Mouse (Mus musculus) cerebellum, postnatal 25 days (tissue): ENCODE data around the gene Faap20.

Experiments used
- DNase-seq, 2 experiments: peaks; one replicate each; pipeline ENCODE4 v3.0.0; 2021; ENCODE audit warnings: mixed read lengths in 2 of 2

Gene Faap20

DNA sequence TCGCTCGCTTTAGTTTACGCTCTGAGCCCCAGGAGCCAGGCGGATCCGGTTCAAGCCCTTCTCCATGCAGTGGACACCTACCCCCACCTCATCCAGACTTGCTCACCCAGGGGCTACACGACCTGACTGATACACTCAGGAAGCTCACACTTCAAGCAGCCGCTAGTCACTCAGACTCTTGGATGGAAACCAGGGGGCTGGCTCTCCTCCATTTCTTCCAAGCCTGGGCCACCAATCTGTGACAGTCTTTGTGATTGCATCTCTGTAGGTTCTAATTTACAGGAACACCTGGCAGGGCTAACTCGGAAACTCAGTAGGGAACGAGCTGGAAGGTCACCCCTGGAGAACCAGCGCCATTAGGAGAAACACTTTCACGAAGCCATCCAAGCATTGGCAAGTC, 38.1 kb downstream of the Faap20 start:
- peak; percentile 71 to 78 for DNase-seq

DNA sequence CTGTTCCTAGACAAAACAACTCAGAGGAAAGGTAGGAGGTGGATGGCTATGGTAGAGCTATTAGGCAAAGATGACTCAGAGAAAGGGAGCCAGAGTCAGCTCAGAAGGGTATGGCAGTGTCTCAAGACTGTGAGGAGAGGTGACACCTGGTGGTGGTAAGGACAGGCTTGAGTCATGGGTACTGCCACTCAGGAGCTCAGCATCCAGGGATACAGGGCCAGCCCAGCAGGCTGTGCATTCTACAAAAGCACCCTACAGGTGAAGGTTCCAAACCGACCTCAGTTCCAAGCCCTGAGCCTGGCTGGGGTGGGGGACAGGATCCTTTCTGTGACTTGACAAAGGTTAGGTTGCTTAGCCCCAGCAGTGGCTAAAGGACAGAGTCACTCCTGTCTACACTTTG, 39.0 kb downstream of the Faap20 start:
- peak; percentile 56 to 59 for DNase-seq

DNA sequence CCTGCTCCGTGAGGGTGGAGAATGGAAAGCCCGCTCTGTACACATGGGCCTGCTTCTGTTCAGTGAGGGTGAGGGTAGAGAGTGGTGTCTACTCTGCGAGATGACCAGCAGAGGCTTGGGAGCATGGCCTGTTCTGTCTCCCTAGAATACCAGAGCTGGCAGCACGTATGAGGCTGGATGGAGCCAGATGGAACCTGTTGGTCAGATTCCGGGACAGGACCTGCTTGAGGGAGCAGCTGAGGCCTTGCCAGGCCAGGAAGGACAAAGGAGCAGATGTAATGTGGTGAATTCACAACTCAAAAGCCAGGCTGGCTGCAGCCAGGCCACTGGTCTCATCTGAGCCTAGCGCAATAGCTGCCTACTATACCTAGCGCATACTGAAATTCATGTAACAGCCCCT, 40.4 kb downstream of the Faap20 start:
- DNase-seq = peak; percentile 85 to 86

DNA sequence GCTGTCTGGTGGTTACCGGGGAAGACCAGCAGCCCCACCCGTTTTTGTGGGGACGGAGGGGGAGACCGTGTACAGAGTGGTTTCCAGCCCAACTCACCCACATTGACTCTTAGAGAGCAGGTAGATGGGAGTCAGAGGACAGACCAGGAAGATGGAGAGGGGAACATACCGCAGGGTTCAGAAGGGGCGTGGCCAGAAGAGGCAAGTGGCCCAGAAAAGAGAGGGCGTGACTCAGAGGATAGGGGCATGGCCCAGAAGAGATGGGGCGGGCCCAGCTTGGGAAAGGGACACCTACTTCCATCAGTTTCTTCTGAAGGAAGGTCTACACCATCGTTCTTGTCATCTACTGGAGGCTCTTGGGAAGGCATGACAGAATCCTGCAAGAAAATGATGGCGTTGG, 43.3 kb downstream of the Faap20 start:
- no peak for DNase-seq

DNA sequence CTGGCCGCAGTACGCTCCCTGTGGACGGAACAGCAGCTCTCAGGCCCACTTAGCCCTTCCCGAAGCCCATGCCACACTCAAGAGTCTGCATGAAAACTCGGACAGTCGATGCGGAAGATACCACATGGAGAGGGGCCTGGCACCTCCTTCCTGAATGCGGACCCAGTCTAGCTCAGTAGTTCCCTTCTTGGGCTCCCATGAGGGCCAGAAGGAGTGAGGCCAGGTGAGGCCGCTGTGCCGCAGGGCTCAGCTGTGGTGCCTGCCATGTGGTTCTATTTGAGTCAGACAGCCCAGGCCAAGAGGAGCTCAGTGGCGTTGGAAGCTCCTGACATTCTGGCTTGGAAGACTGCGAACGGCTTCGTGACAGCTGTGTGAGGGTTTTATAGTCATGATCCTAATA, 44.8 kb downstream of the Faap20 start:
- peak; percentile 62 to 65 for DNase-seq

DNA sequence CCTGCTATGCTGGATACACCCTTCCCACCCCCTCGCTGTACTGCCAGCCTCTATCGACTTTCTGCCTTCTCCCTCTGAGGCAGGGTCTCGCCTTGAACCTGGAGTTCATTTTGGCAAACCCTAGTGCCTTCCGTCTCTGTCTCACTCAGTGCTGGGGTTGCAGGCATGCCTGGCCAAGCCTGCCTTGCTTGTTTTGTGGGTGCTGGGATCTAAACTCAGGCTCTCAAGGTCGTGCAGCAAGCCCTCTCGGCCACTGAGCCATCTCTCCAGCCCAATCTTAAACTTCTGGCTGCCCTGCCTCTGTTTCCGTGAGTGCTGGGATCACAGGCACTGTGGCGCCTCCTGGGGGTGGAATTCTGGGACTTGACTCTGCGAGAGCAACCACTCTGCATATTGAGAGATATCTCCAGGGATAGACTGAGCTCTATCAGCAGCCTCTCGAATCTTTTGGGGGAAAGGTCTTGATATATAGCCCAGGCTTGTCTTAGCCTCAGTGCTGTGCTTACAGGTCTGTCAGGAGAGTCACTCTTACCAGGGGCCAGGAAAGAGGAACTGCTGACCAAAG, 45.5 kb downstream of the Faap20 start:
- DNase-seq = peak; percentile 62 to 67

DNA sequence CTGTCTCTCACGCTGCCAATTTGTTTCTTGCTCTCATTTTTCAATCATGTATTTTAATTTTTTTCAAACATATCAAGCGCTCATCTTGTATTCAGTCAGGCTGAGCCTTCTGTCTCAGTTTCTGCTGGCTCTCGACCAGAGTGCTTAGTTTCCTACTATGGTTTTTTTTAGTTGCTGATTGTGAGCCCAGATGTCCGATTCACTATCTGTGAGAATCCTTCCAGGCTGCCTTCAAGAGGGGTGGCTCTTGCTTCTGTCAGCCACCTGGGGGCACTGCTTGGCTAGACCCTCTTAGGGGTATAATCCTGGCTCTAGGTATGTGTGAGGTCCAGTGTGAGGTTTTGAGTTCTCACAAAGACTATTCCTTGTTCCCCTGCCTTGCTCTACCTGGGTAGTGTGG, 46.4 kb downstream of the Faap20 start:
- peak; percentile 67 to 77 for DNase-seq

DNA sequence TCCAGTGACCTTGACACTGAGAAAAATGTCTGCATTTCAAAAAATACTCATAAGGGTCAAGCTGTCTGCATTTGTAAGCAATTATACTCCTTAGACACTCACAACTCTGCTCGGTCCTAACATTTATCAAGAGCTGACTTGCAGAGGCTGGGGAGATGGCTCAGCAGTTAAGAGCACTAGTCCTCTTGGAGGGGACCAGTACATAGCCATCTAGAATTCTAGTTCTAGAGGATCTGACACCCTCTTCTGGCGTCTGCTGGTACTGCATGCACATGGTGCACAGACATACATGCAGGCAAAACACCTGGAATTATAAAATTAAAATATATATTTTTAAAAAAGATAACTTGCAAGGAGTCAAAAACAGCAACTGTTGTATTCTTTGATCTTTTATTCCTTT, 47.5 kb downstream of the Faap20 start:
- peak; percentile 70 to 82 for DNase-seq

DNA sequence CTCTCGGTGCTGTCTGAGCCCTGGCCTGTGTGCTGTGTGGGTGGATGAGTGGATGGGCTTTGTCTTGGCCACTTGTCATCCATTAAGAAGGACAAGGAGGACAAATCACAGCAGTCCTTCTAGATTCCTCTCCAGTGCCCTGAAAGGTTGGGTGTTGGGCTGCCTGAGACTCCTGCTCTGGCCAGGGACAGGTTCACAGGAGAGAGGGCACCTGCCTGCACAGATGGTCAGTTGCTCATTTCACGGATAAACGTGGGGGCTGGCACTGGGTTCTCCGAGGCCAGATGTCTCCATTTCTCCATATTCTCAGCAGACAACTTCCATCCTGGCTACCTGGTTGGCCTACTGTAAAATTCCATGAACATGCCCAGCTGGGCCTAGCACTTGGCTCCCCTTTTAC, 49.2 kb downstream of the Faap20 start:
- DNase-seq = peak; percentile 86 to 89

DNA sequence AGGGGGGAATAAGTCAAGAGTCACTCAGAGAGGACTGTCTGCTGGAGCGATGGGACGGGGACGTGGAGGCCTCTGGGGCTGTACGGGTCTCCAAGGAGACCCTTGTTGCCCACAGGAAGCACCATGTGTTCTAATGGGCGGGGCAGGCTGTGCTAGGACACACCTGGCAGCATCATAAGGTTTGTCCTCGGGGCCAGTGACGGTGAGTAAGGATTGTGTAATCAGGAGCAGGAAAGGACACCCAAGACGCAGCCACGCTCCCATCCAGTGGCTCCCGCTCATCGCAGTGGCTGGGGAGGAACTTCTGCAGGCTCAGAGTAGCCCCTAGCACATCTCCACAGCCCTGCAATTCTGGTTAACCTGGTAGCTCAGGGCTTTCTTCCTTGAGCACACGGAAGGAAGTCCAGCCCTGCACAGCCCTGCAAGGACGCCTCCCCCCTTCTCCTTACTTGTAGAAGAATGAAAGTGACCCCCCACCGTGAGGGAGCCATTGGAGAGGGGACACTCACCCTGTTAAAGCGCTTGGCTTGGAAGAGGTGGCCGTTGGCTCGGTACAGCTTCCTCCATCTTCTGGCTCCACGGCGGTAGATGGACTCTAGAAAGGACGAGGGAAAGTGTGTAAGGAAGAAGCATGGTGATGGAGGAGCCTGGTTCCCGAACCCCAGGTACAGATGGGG, 51.0 kb downstream of the Faap20 start:
- DNase-seq = peak in 1 of 2 experiments; percentile 57

DNA sequence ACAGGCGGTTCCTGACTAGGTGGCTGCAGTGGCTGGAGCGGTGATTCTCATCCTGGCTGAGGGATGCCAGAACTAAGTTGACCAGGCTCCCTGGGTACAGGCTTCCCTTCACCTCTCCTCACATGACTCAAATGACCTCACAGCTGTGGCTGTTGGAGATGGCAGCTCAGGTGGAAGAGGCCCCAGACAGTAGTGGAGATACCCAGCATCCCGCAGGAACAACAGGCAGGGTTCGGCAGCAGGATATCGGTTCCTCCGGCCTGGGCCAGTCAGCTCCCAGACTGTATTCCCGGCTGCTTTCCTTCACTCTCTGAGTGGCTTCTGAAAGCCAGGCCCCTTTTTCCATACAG, 51.5 kb downstream of the Faap20 start:
- peak; percentile 39 to 55 for DNase-seq

DNA sequence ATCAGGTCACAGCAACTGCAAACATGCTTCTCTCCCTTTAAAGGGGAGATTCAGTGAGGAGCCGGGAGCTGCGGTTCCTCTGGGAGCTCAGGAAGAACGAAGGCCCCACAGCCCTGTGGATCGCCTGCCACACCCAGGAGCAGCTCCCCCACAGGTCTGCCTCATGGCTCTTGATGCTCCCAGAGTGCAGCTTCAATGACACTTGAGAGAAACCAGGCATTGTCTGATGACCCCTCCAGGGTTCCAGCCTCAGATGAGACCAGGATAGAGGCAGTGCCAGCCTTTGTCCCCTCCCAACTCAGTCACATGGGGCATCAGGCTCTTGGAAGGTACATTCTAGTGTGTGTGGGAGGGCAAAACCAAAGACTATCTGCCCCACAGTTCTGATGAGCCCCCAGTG, 52.4 kb downstream of the Faap20 start:
- peak; percentile 60 to 66 for DNase-seq

DNA sequence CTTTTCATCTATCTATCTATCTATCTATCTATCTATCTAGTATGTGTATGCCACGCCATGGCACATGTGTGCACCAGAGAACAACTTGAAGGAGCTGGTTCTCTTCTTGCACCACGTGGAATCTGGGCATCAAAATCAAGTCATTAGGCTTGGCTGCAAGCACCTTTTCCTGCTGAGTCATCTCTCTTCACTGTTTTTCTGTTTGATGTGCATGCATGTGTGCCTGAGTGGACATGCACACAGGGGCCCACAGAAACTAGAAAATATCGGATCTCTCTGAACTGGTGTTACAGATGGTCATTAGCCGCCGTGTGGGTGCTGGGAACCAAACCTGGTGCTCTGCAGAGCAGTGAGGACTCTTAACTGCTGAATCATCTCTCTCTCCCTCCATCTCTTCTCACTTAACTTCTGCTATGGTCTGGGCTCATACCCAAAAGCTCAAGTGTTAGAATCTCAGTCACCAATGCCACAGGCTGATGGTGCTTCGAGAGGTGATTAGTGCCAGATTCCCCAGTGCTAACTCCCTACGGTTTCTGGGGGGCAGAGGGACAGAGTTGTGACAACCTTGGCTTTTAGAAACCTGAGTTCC, 55.0 kb downstream of the Faap20 start:
- peak; percentile 36 to 47 for DNase-seq

DNA sequence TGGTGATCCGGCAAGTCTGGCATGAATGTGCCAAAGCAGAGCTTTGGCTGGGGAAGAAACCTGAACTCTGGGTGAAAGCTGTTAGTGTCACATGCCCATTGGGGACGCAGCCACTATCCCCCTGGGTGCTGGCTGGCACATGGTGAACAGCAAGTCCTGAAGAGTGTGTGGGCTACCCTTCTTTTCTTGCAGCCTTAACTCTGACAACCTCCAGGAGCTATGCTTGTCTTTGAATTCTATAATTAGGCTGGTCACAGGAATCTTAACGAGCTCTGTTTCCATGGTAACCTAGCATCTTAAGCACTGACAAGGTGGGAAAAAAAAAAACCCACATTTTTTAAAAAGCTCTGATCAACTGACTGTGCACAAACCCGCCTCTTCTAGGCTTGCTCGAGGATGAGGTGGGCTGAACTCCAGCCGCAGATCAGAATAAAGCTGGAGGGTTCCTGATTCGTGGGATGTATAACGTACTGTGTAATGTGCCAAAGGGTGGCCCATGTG, 56.0 kb downstream of the Faap20 start:
- peak; percentile 47 to 60 for DNase-seq
